Mouse (Mus musculus) layer of hippocampus, postnatal 36 days (tissue): Measurements from ENCODE around the gene Fat4. TPM values are rescaled to one million over a fixed set of nuclear protein-coding genes. Genes with fewer than 3 reads are reported as not detected.

Source experiments
- DNase-seq, 2 experiments: peaks; one replicate each; pipeline ENCODE4 v3.0.0; 2022
- total RNA-seq, 2 experiments: library from RNA; stranded (reverse); gene quantifications; 2 replicates each; pipeline ENCODE4 v1.2.3; 2021

Gene Fat4
- total RNA-seq, 2 experiments from 2014 or later, result 28.4 to 35.2 TPM

GRCm38 (mm10) chr3:38967480-38967879 is 80.7 kb downstream of the Fat4 start:
- no peak for DNase-seq

- DNase-seq, result no peak
Observed at GRCm38 (mm10) chr3:38986379-38986778, 99.6 kb downstream of the Fat4 start.

GRCm38 (mm10) chr3:38989181-38989580 is 102.4 kb downstream of the Fat4 start:
- no peak for DNase-seq

- DNase-seq, result no peak
Observed at GRCm38 (mm10) chr3:39000011-39000410, 113.3 kb downstream of the Fat4 start.

GRCm38 (mm10) chr3:39010544-39010943 is 123.8 kb downstream of the Fat4 start:
- DNase-seq, result peak in 1 of 2 experiments; percentile 26

- no peak for DNase-seq
Observed at GRCm38 (mm10) chr3:39017633-39018032, 130.9 kb downstream of the Fat4 start.

- DNase-seq, result no peak
Observed at GRCm38 (mm10) chr3:39036113-39036512, 149.4 kb downstream of the Fat4 start.

- no peak for DNase-seq
Observed at GRCm38 (mm10) chr3:39046425-39046824, 159.7 kb downstream of the Fat4 start.

GRCm38 (mm10) chr3:39047621-39048303 is 161.0 kb downstream of the Fat4 start:
- no peak for DNase-seq

GRCm38 (mm10) chr3:39048304-39048667 is 161.5 kb downstream of the Fat4 start:
- DNase-seq, result no peak

- DNase-seq, result no peak
Observed at GRCm38 (mm10) chr3:39050130-39050529, 163.4 kb downstream of the Fat4 start.

- no peak for DNase-seq
Observed at GRCm38 (mm10) chr3:39053072-39053471, 166.3 kb downstream of the Fat4 start.
